Mouse (Mus musculus): ENCODE results near the gene Itga9.

Itga9 gene

GRCm38 (mm10) chr9:118688921-118689451 lies 82.5 kb downstream of the Itga9 start:
- peak; percentile 18 for DNase-seq

GRCm38 (mm10) chr9:118693256-118693655 lies 86.8 kb downstream of the Itga9 start:
- peak; percentile 37 for DNase-seq

GRCm38 (mm10) chr9:118694420-118694825 lies 87.9 kb downstream of the Itga9 start:
- no peak for DNase-seq

- no peak for DNase-seq
Measured at GRCm38 (mm10) chr9:118698191-118698590, 91.7 kb downstream of the Itga9 start.

DNA sequence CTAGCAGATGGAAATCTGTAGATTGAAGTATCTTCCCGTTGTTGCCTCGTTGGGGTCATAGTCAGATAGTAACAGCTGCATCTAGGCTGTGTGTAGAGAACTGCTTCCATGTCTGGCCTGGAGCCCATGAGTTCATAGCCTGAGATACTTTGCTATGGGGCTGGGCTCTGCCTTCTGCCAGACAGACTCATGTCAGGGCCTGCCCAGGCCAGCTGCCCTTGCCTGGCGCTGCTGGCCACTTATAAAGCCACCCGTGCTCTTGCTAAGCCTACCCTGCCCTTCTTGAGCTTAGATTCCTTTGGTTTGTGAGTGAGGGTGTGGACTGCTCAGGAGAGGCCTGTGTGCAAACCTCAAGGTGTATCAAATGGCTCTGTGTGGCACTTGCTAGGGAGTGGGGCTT lies 93.2 kb downstream of the Itga9 start:
- DNase-seq: no peak

GRCm38 (mm10) chr9:118700889-118701288 lies 94.4 kb downstream of the Itga9 start:
- no peak for DNase-seq

DNA sequence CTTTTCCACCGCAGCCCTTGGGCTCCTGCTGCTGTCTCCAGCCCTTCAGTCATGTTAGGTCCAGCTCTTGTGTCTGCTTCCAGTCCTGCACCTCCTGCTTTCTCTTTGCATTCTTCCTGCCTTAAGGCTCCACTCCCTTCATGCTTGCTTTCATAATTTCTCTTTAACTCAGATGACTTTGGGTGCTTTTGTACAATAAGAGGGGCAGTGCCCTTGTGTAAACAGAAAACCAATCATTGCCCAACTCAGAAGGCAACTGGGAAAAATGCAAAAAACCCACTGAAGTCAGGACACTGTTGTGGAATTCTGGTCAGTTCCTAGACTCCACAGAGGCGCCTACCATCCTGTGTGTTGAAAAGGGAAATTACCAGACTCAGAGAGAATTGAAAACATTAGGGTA lies 95.3 kb downstream of the Itga9 start:
- DNase-seq: no peak

- no peak for DNase-seq
Measured at GRCm38 (mm10) chr9:118703146-118703545, 96.7 kb downstream of the Itga9 start.

- DNase-seq: peak; percentile 19
Measured at GRCm38 (mm10) chr9:118705381-118706074, 99.0 kb downstream of the Itga9 start.

DNA sequence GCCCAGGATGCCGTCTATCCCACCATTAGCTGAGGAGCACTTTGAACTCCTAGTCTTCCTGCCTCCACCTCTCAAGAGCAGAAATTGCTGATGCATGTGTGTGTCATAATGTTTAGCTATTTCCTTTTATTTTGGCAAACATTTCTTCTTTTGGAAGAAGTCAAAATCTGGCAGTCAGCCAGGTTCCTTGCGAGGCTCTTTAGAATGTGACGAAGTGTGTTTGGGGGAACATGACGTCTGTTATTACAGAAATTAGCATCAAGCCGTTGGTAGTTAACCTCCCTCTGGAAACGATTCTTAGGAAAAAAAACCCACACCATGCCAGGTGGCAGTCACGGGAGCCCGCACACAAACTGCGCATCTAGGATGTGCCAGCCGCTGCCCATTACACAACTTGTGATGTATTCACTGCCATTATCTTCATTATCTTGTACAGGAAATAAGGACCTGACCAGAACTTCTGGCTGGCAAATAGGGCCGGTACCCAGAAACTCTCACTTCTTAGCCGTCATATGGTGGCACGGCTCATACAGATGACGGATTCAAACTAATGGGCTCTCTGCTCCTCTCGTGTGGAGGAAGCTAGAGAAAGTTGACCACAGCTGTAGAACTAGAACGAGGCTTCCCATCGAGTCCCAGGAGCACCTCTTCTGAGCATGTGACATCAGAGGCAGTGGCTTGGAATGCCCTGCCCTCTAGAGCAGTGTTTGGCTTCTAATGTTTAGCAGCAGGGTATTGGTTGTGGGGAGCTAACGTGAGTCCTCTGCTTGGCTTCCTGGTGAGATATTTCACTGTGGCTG lies 99.9 kb downstream of the Itga9 start:
- peak; percentile 9 for DNase-seq

- DNase-seq: peak; percentile 17
Measured at GRCm38 (mm10) chr9:118710625-118711024, 104.1 kb downstream of the Itga9 start.

- no peak for DNase-seq
Measured at GRCm38 (mm10) chr9:118711749-118712148, 105.3 kb downstream of the Itga9 start.

- DNase-seq: no peak
Measured at GRCm38 (mm10) chr9:118713515-118713914, 107.0 kb downstream of the Itga9 start.

DNA sequence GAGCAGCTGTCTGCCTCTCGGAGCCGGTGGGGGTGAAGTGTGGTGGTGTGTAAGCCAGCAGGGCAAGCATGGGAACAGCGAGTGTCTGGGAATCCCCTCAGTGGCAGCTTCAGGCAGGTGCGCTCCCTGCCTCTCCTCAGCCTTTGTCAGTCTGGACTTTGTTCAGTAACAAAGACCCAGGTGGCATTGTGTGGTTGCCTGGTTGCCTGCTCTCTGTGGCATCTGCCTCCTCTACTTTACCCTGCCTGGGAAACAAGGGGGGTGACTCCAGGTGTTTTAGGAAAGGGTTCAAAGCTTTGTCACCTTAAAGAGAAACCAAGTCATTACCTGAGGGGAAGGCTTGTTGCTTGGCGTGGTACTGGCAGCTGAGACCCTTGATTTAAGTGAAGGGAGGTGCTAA lies 108.0 kb downstream of the Itga9 start:
- no peak for DNase-seq

DNA sequence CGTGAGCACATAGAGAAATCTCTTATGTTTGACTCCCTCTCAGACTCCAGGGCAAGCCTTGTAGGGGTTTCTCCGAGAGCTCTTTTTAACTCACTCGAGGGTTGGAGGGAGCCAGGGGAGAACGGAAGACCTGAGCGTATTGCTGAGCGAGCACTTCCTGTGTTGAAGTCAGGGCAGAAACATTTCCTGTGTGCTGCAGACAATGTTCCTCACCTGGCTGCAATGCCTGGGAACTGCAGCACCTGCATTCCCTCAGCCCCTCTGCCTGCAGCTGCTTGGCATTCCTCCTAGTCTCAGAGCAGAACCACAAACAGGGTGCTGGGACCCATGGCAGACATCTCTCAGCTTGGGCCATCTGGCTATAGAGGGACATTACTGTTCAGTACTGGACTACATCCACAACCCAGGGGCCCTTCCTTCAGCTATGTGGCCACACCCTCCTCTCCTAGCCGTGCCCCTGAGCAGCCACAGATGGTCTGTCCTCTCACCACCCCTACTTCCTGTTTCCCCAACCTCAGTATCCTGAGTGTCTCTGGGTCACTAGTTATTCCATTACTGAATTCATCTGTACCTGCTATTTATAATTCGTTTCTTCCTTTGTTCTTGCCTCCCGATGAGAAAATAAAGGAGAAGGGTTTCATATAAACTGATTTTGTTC lies 109.6 kb downstream of the Itga9 start:
- DNase-seq: no peak

DNA sequence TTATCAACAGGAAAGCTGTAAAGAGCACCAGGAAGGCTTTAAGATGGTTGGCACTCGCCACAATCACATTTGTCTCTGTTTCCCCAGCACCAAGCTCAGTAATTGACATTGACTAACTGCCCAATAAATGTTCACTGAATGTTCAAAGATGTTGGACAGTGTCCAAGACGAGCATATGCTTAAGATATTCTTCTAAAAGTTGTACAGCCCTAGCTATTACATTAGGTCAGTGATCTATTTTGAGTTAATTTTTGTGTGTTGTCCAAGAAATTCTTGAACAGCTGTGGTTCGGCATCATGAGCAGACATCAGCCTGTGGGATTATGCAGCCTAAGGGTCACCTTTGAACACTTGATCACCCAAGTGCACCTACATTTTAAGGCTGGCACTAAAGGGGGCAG lies 110.9 kb downstream of the Itga9 start:
- DNase-seq: no peak

DNA sequence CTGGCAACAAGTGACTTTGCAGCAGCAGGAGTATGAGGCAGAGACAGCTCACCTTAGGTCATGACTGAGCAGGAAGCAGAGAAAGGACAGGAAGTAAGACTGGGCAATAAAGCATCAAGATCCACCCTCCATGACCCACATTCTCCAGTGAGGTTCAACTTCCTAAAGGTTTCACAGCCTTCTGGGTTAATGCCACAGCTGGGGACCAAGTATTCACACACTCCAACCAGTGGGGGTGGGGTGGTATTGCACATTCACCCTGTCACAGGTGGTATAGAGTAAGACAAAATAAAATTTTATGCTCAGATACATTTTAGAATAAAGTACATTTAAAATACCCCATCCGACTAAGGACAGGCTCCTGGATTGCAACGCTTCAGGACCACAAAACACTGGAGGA lies 112.0 kb downstream of the Itga9 start:
- DNase-seq: no peak

GRCm38 (mm10) chr9:118721056-118721455 lies 114.6 kb downstream of the Itga9 start:
- DNase-seq: no peak

GRCm38 (mm10) chr9:118722789-118723325 lies 116.4 kb downstream of the Itga9 start:
- no peak for DNase-seq

- no peak for DNase-seq
Measured at GRCm38 (mm10) chr9:118725128-118725527, 118.6 kb downstream of the Itga9 start.

DNA sequence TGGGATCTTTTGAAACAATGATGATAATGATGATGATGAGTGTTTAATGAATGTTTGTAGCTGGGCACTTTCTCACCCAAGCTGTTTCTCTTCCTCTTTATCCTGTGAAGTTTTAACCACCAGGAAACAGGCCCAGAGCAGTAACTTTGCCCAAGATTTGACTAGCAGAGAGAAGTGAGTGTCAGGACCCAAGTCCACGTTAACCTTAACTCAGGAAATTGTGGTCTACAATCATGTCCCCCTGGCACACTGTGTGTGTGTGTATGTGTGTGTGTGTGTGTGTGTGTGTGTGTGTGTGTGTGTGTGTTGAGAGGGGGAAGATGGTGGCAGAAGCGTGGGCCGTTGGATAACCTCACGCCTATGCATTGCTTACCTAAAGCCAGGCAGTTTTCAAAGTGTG lies 120.1 kb downstream of the Itga9 start:
- no peak for DNase-seq

DNA sequence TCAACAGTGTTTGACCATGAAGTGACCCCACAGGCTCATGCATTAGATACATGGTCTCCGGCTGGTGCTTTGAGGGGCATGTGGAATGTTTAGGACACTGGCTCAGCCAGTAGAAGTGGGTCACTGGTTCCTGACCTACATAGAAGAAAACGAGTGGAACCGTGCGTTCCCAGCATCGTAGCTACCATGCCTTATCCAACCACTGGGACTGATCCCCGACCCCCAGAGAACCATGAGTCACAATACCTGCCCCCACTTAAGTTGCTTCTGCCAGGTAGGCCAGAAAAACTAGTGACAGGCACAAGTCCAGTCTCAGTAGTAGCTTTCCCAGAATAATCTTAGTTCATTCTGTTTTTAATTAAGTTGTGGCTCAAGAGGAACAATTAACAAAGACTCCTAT lies 121.8 kb downstream of the Itga9 start:
- DNase-seq: no peak

GRCm38 (mm10) chr9:118728987-118729386 lies 122.5 kb downstream of the Itga9 start:
- DNase-seq: no peak
